Mouse (Mus musculus) 3T3-L1 (cell line): ENCODE results near the gene Slc5a11.
A peak's percentile ranks its signal among the peaks of the same experiment; 100 is the strongest.

Experiments
- DNase-seq: peaks from one replicate; pipeline ENCODE4 v3.0.0-alpha.2; 2015; ENCODE audit warnings: low read depth, low spot score

The Slc5a11 gene

GRCm38 (mm10) chr7:123211461-123211860 is 3.1 kb upstream of the Slc5a11 start:
- DNase-seq: no peak

GRCm38 (mm10) chr7:123212316-123212715 is 2.3 kb upstream of the Slc5a11 start:
- peak; percentile 21 for DNase-seq

- no peak for DNase-seq
Measured at GRCm38 (mm10) chr7:123215138-123215537, 558 bp downstream of the Slc5a11 start.

GRCm38 (mm10) chr7:123217448-123218354 is 3.1 kb downstream of the Slc5a11 start:
- no peak for DNase-seq

GRCm38 (mm10) chr7:123218620-123219019 is 4.0 kb downstream of the Slc5a11 start:
- no peak for DNase-seq

- DNase-seq: no peak
Measured at GRCm38 (mm10) chr7:123219781-123220632, 5.4 kb downstream of the Slc5a11 start.

GRCm38 (mm10) chr7:123220633-123220942 is 6.0 kb downstream of the Slc5a11 start:
- no peak for DNase-seq

- DNase-seq: no peak
Measured at GRCm38 (mm10) chr7:123224076-123224475, 9.5 kb downstream of the Slc5a11 start.

- DNase-seq: no peak
Measured at GRCm38 (mm10) chr7:123225159-123225558, 10.6 kb downstream of the Slc5a11 start.

- peak; percentile 40 for DNase-seq
Measured at GRCm38 (mm10) chr7:123235449-123235848, 20.9 kb downstream of the Slc5a11 start.

- no peak for DNase-seq
Measured at GRCm38 (mm10) chr7:123238621-123239020, 24.0 kb downstream of the Slc5a11 start.

- no peak for DNase-seq
Measured at GRCm38 (mm10) chr7:123240064-123240463, 25.5 kb downstream of the Slc5a11 start.

GRCm38 (mm10) chr7:123242241-123242640 is 27.7 kb downstream of the Slc5a11 start:
- no peak for DNase-seq

- no peak for DNase-seq
Measured at GRCm38 (mm10) chr7:123244833-123245232, 30.3 kb downstream of the Slc5a11 start.

- no peak for DNase-seq
Measured at GRCm38 (mm10) chr7:123246504-123247084, 32.0 kb downstream of the Slc5a11 start.

GRCm38 (mm10) chr7:123248166-123248565 is 33.6 kb downstream of the Slc5a11 start:
- no peak for DNase-seq

GRCm38 (mm10) chr7:123251343-123251742 is 36.8 kb downstream of the Slc5a11 start:
- DNase-seq: no peak

GRCm38 (mm10) chr7:123253396-123253795 is 38.8 kb downstream of the Slc5a11 start:
- DNase-seq: no peak

- no peak for DNase-seq
Measured at GRCm38 (mm10) chr7:123254196-123254970, 39.8 kb downstream of the Slc5a11 start.

- DNase-seq: no peak
Measured at GRCm38 (mm10) chr7:123258103-123258502, 43.5 kb downstream of the Slc5a11 start.

- no peak for DNase-seq
Measured at GRCm38 (mm10) chr7:123273056-123273455, 58.5 kb downstream of the Slc5a11 start.
